Mouse (Mus musculus) lung, embryonic 16.5 days (tissue): ENCODE measurements around the gene Dpm3. TPM values are rescaled to one million over a fixed set of nuclear protein-coding genes. Genes with fewer than 3 reads are reported as not detected.

Experiments
- ATAC-seq: fragments of 200-750 bp; cut with Nextera tagmentation; 2 replicates; pipeline ENCODE4 v1.8.0; 2017; ENCODE audit warnings: low read depth, mild to moderate bottlenecking, moderate library complexity
- H3K27ac ChIP-seq: fragments of 300-500 bp; sonication (generic); 2 replicates; pipeline ENCODE4 v1.5.1; 2014; ENCODE audit warnings: mild to moderate bottlenecking, control low read depth, low read length
- H3K27me3 ChIP-seq: fragments of 300-500 bp; sonication (generic); 2 replicates; pipeline ENCODE4 v1.6.1; 2014; ENCODE audit warnings: low read depth, low read length, mixed read lengths; ENCODE audit not compliant: control insufficient read depth, insufficient read depth
- H3K36me3 ChIP-seq: fragments of 300-500 bp; sonication (generic); 2 replicates; pipeline ENCODE4 v1.6.1; 2014; ENCODE audit warnings: low read length; ENCODE audit not compliant: control insufficient read depth, insufficient read depth
- H3K4me1 ChIP-seq: fragments of 300-500 bp; sonication (generic); replicated peaks from 2 replicates; pipeline ENCODE4 v1.6.1; 2014; ENCODE audit warnings: low read length, mixed read lengths; ENCODE audit not compliant: control insufficient read depth, insufficient read depth
- H3K4me2 ChIP-seq: fragments of 300-500 bp; sonication (generic); 2 replicates; pipeline ENCODE4 v1.6.1; 2014; ENCODE audit warnings: low read depth, low read length, control low read depth
- H3K4me3 ChIP-seq: fragments of 300-500 bp; sonication (generic); 2 replicates; pipeline ENCODE4 v1.5.1; 2014; ENCODE audit warnings: mild to moderate bottlenecking, low read length, control low read depth
- H3K9ac ChIP-seq: fragments of 300-500 bp; sonication (generic); 2 replicates; pipeline ENCODE4 v1.6.1; 2014; ENCODE audit warnings: low read length, control low read depth
- H3K9me3 ChIP-seq: fragments of 300-500 bp; sonication (generic); 2 replicates; pipeline ENCODE4 v1.6.1; 2016; ENCODE audit warnings: low read length; ENCODE audit not compliant: control insufficient read depth
- WGBS: fragments of 180-500 bp; shearing (Covaris S2); extraction: QIAGEN DNeasy Blood & Tissue Kit; methylation state at CpG from one replicate; pipeline ENCODE4 v1.1.7; 2014; 5-methylcytosine and 5-hydroxymethylcytosine counted together
- polyA plus RNA-seq: library from polyadenylated mRNA; unstranded; fragments of >200 nt; fragmentation: Nextera tagmentation; extraction: Ambion mirVana; gene quantifications from 2 replicates; pipeline ENCODE4 v1.2.1, GENCODE M21; 2015

The Dpm3 gene
- polyA plus RNA-seq, 1 experiment from 2014 or later, result 135 TPM

- H3K4me2 ChIP-seq, result no peak overlapping the region
- 83% methylated on average over 11 of the region's 11 CpGs for WGBS
Measured at GRCm38 (mm10) chr3:89293247-89293918, 34.2 kb downstream of the Dpm3 start.

GRCm38 (mm10) chr3:89294195-89294594 is 35.0 kb downstream of the Dpm3 start:
- H3K27ac ChIP-seq, result no peak overlapping the region
- no peak overlapping the region for H3K9ac ChIP-seq
- 75% methylated on average over 5 of the region's 5 CpGs for WGBS
- no peaks in the 10 kb centered on the region for H3K27me3 ChIP-seq
- no peaks in the 10 kb centered on the region; the same call in 1 of the 2 replicates for H3K4me1 ChIP-seq
- H3K36me3 ChIP-seq, result no peaks in the 10 kb centered on the region
- H3K4me2 ChIP-seq, result no peak overlapping the region
- ATAC-seq, result no peak
- H3K9me3 ChIP-seq, result no peaks in the 10 kb centered on the region
- no peak overlapping the region for H3K4me3 ChIP-seq

More at GRCm38 (mm10) chr3:89293247-89293918, 34.2 kb downstream of the Dpm3 start:
- H3K4me3 ChIP-seq, result no peak overlapping the region
- no peak for ATAC-seq
- H3K27ac ChIP-seq, result no peak overlapping the region
- no peaks in the 10 kb centered on the region for H3K36me3 ChIP-seq
- H3K27me3 ChIP-seq, result no peaks in the 10 kb centered on the region
- no peaks in the 10 kb centered on the region for H3K9me3 ChIP-seq
- H3K9ac ChIP-seq, result no peak overlapping the region
- no peaks in the 10 kb centered on the region; the same call in 1 of the 2 replicates for H3K4me1 ChIP-seq

- H3K27ac ChIP-seq, result no peak overlapping the region
- H3K4me2 ChIP-seq, result no peak overlapping the region
- no peak overlapping the region for H3K4me3 ChIP-seq
- no peaks in the 10 kb centered on the region for H3K36me3 ChIP-seq
- H3K27me3 ChIP-seq, result no peaks in the 10 kb centered on the region
- peaks cover 4% of the 10 kb centered on the region; the same call in 1 of the 2 replicates for H3K4me1 ChIP-seq
- ATAC-seq, result no peak
- no peak overlapping the region for H3K9ac ChIP-seq
- H3K9me3 ChIP-seq, result no peaks in the 10 kb centered on the region
- WGBS, result 81% methylated on average over 8 of the region's 8 CpGs
Measured at GRCm38 (mm10) chr3:89295685-89296230, 36.6 kb downstream of the Dpm3 start.

GRCm38 (mm10) chr3:89296761-89297396 is 37.7 kb downstream of the Dpm3 start:
- WGBS, result 65% methylated on average over 11 of the region's 11 CpGs
- Histone ChIP-seq H3K9me3 (no peaks in the 10 kb centered on the region), H3K9ac (no peak overlapping the region)

GRCm38 (mm10) chr3:89298908-89299307 is 39.8 kb downstream of the Dpm3 start:
- WGBS, result 72% methylated on average over 6 of the region's 6 CpGs
- no peak for ATAC-seq
- no peak overlapping the region for H3K4me3 ChIP-seq
- H3K27ac ChIP-seq, result no peak overlapping the region
- no peaks in the 10 kb centered on the region for H3K27me3 ChIP-seq
- H3K9ac ChIP-seq, result no peak overlapping the region
- H3K36me3 ChIP-seq, result no peaks in the 10 kb centered on the region
- no peaks in the 10 kb centered on the region for H3K9me3 ChIP-seq
- peaks cover 4% of the 10 kb centered on the region; the same call in 1 of the 2 replicates for H3K4me1 ChIP-seq
- H3K4me2 ChIP-seq, result no peak overlapping the region

More at GRCm38 (mm10) chr3:89296761-89297396, 37.7 kb downstream of the Dpm3 start:
- Histone ChIP-seq H3K27ac (no peak overlapping the region), H3K27me3 (no peaks in the 10 kb centered on the region), H3K4me3 (no peak overlapping the region), H3K4me1 (peaks cover 4% of the 10 kb centered on the region; the same call in 1 of the 2 replicates), H3K4me2 (no peak overlapping the region), H3K36me3 (no peaks in the 10 kb centered on the region)
- no peak for ATAC-seq

GRCm38 (mm10) chr3:89299499-89299898 is 40.3 kb downstream of the Dpm3 start:
- Histone ChIP-seq H3K4me1 (peaks cover 4% of the 10 kb centered on the region; the same call in 1 of the 2 replicates), H3K4me3 (peak overlapping the region; percentile 33), H3K36me3 (no peaks in the 10 kb centered on the region), H3K4me2 (peak overlapping the region; percentile 46), H3K27ac (no peak overlapping the region), H3K9me3 (no peaks in the 10 kb centered on the region), H3K9ac (peak overlapping the region; percentile 46), H3K27me3 (no peaks in the 10 kb centered on the region)
- 5% methylated on average over 14 of the region's 14 CpGs for WGBS
- ATAC-seq, result peak; percentile 50; the same call in 1 of the 2 replicates

GRCm38 (mm10) chr3:89300071-89300470 is 40.9 kb downstream of the Dpm3 start:
- Histone ChIP-seq H3K27ac (no peak overlapping the region), H3K27me3 (no peaks in the 10 kb centered on the region), H3K4me2 (peak overlapping the region; percentile 46), H3K4me3 (peak overlapping the region; percentile 33), H3K36me3 (no peaks in the 10 kb centered on the region), H3K9me3 (no peaks in the 10 kb centered on the region), H3K9ac (peak overlapping the region; percentile 46; the same call in 1 of the 2 replicates), H3K4me1 (peaks cover 4% of the 10 kb centered on the region; the same call in 1 of the 2 replicates)
- WGBS, result 26% methylated on average over 1 of the region's 1 CpGs
- peak; percentile 53 for ATAC-seq

- no peak overlapping the region for H3K4me3 ChIP-seq
- 57% methylated on average over 2 of the region's 2 CpGs for WGBS
- peaks cover 4% of the 10 kb centered on the region; the same call in 1 of the 2 replicates for H3K4me1 ChIP-seq
- no peak overlapping the region for H3K27ac ChIP-seq
- no peaks in the 10 kb centered on the region for H3K9me3 ChIP-seq
- H3K9ac ChIP-seq, result no peak overlapping the region
- no peak overlapping the region for H3K4me2 ChIP-seq
- H3K36me3 ChIP-seq, result no peaks in the 10 kb centered on the region
- ATAC-seq, result no peak
- no peaks in the 10 kb centered on the region for H3K27me3 ChIP-seq
Measured at GRCm38 (mm10) chr3:89300514-89300913, 41.4 kb downstream of the Dpm3 start.

- H3K27me3 ChIP-seq, result no peaks in the 10 kb centered on the region
- 41% methylated on average over 6 of the region's 6 CpGs for WGBS
- H3K4me3 ChIP-seq, result no peak overlapping the region
- peak; percentile 43; the same call in 1 of the 2 replicates for ATAC-seq
- H3K9me3 ChIP-seq, result no peaks in the 10 kb centered on the region
- H3K36me3 ChIP-seq, result no peaks in the 10 kb centered on the region
- no peak overlapping the region for H3K27ac ChIP-seq
- H3K4me1 ChIP-seq, result peaks cover 1% of the 10 kb centered on the region; the same call in 1 of the 2 replicates
- no peak overlapping the region for H3K9ac ChIP-seq
- no peak overlapping the region for H3K4me2 ChIP-seq
Measured at GRCm38 (mm10) chr3:89304440-89304839, 45.3 kb downstream of the Dpm3 start.
